Comparison of ENCODE assay signal across 13 mouse cellular contexts in the genomic region with DNA sequence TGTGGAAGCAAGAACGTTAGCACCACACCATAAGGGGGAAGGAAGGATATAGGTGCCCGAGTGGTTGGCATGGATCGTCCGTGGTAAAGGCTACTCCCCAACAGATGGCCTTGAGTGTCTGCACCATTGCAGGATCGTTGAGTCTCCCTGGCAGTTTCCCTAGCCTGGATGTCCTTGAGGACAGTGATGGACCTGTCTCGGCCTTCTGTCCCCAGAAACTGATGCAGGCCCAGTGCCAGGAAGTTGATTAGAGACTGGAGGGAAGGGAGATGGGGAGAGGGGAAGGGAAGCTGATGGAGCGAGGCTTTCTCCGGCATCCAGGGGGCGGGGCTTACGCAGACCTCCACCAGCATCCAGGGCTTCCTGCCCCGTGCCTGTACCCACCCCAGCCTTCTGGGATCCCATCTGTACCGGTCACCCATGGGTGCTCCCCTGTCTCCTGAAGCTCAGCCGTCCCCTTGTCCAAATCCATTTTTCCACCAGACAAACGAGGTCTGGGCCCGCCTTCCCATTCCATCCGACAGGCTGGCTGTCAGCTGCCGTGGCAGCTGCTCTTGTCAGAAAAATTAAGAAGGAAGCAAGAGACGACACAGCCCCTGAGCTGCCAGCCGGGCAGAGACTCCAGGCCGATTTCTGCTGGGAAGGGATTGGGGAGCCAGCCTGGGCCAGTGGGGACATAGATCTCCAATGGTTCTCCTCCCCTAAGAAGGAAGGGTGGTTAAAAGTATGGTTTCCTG. TPM values are rescaled to one million over a fixed set of nuclear protein-coding genes. Genes with fewer than 3 reads are reported as not detected.
DNase-seq lines count a peak whose midpoint lies in the region; ATAC-seq and TF ChIP-seq lines count a peak whose summit lies in the region.
"Had no signal": no experiment of that assay in that cellular context is flagged by ENCODE, and none has a peak within 500 bp of the region (broad histone marks: within the 10 kb centered on the region; RNA-seq: fewer than 3 reads in every experiment).

No protein-coding gene starts in this region.

- no peak for TF ChIP-seq CTCF in midbrain, postnatal 0 days (IDR thresholded peaks at IDR 0.05)
- no peak for TF ChIP-seq CTCF in cerebellum, adult 2 months (IDR thresholded peaks at IDR 0.05; ENCODE audit: borderline replicate concordance, insufficient read depth, low read depth, low read length)

- H3K4me2 ChIP-seq in hindbrain, embryonic 12.5 days (replicated peaks) = no peak overlapping the region
- H3K4me2 ChIP-seq in hindbrain, embryonic 14.5 days (replicated peaks) = no peak overlapping the region
- H3K4me2 ChIP-seq in midbrain, postnatal 0 days (ENCODE audit: low read depth, low read length, poor library complexity, severe bottlenecking) = no peak overlapping the region
- no peak overlapping the region for H3K4me2 ChIP-seq in midbrain, embryonic 15.5 days
- H3K4me2 ChIP-seq in kidney, embryonic 14.5 days (replicated peaks; ENCODE audit: low read depth, low read length) = no peak overlapping the region
- H3K4me2 ChIP-seq: liver, embryonic 15.5 days had no signal

- no peak for DNase-seq in hindbrain, embryonic 14.5 days (ENCODE audit: low spot score)
- peak; percentile 80 for DNase-seq in midbrain, postnatal 0 days (ENCODE audit: low spot score)
- DNase-seq in cerebellum, adult 2 months = peak; percentile 22 to 38
- peak; percentile 84 for DNase-seq in retina, postnatal 1 day
- DNase-seq in c-Kit-positive CD71-positive TER-119-positive erythroid progenitor cells, embryonic 14.5 days (ENCODE audit: low spot score) = no peak
- DNase-seq: kidney, adult 11 months; thymus, postnatal 25 days had no signal

- no peak overlapping the region for H3K4me3 ChIP-seq in hindbrain, embryonic 12.5 days
- H3K4me3 ChIP-seq in hindbrain, embryonic 14.5 days (replicated peaks; ENCODE audit: low read length) = no peak overlapping the region
- no peak overlapping the region for H3K4me3 ChIP-seq in midbrain, postnatal 0 days (ENCODE audit: low read depth, low read length)
- H3K4me3 ChIP-seq in midbrain, embryonic 15.5 days = no peak overlapping the region
- H3K4me3 ChIP-seq in cerebellum, adult 2 months (replicated peaks; ENCODE audit: insufficient read depth, low read depth, low read length) = no peak overlapping the region
- H3K4me3 ChIP-seq in kidney, embryonic 14.5 days (ENCODE audit: low read length) = no peak overlapping the region
- H3K4me3 ChIP-seq: liver, embryonic 15.5 days had no signal

- peaks cover 17% of the 10 kb centered on the region for H3K27me3 ChIP-seq in hindbrain, embryonic 12.5 days
- H3K27me3 ChIP-seq in hindbrain, embryonic 14.5 days (ENCODE audit: control insufficient read depth, insufficient read depth, low read length) = no peaks in the 10 kb centered on the region; the same call in 1 of the 2 replicates
- H3K27me3 ChIP-seq in midbrain, postnatal 0 days (ENCODE audit: insufficient read depth, low read length) = 0 out of 2 replicates have a peak, but pooled peaks cover 3% of the 10 kb centered on the region
- peaks cover 3% of the 10 kb centered on the region; the same call in 1 of the 2 replicates for H3K27me3 ChIP-seq in midbrain, embryonic 15.5 days (replicated peaks)
- H3K27me3 ChIP-seq in cerebellum, adult 2 months (ENCODE audit: control insufficient read depth, insufficient read depth, low read length) = no peaks in the 10 kb centered on the region
- H3K27me3 ChIP-seq in kidney, embryonic 14.5 days (ENCODE audit: control insufficient read depth, insufficient read depth, low read length) = no peaks in the 10 kb centered on the region
- H3K27me3 ChIP-seq: liver, embryonic 15.5 days had no signal

- H3K36me3 ChIP-seq in hindbrain, embryonic 12.5 days = no peaks in the 10 kb centered on the region
- no peaks in the 10 kb centered on the region for H3K36me3 ChIP-seq in hindbrain, embryonic 14.5 days (replicated peaks; ENCODE audit: control insufficient read depth, insufficient read depth)
- no peaks in the 10 kb centered on the region for H3K36me3 ChIP-seq in midbrain, postnatal 0 days (ENCODE audit: insufficient read depth, low read length)
- no peaks in the 10 kb centered on the region for H3K36me3 ChIP-seq in midbrain, embryonic 15.5 days (replicated peaks)
- H3K36me3 ChIP-seq in kidney, embryonic 14.5 days (ENCODE audit: control insufficient read depth, insufficient read depth, low read length) = no peaks in the 10 kb centered on the region
- H3K36me3 ChIP-seq: liver, embryonic 15.5 days had no signal

- no peak overlapping the region for H3K9ac ChIP-seq in hindbrain, embryonic 12.5 days
- H3K9ac ChIP-seq in hindbrain, embryonic 14.5 days = no peak overlapping the region
- H3K9ac ChIP-seq in midbrain, postnatal 0 days (replicated peaks; ENCODE audit: low read length, poor library complexity, severe bottlenecking) = no peak overlapping the region
- no peak overlapping the region for H3K9ac ChIP-seq in midbrain, embryonic 15.5 days
- H3K9ac ChIP-seq in kidney, embryonic 14.5 days (ENCODE audit: low read depth, low read length) = no peak overlapping the region
- H3K9ac ChIP-seq: liver, embryonic 15.5 days had no signal

- peak; percentile 42; the same call in 1 of the 2 replicates for ATAC-seq in hindbrain, embryonic 12.5 days (ENCODE audit: low FRiP score)
- ATAC-seq in hindbrain, embryonic 14.5 days (ENCODE audit: low FRiP score) = no peak
- ATAC-seq in midbrain, postnatal 0 days (ENCODE audit: low FRiP score) = peak; percentile 22; the same call in 1 of the 2 replicates
- no peak for ATAC-seq in midbrain, embryonic 15.5 days (replicated peaks)
- no peak for ATAC-seq in kidney, embryonic 14.5 days (ENCODE audit: low FRiP score, low TSS enrichment)
- ATAC-seq: Patski had no signal

- no peaks in the 10 kb centered on the region for H3K9me3 ChIP-seq in hindbrain, embryonic 12.5 days (replicated peaks)
- H3K9me3 ChIP-seq in hindbrain, embryonic 14.5 days (ENCODE audit: control insufficient read depth, low read length) = no peaks in the 10 kb centered on the region
- H3K9me3 ChIP-seq in midbrain, postnatal 0 days (ENCODE audit: low read length) = no peaks in the 10 kb centered on the region
- H3K9me3 ChIP-seq in midbrain, embryonic 15.5 days = no peaks in the 10 kb centered on the region
- no peaks in the 10 kb centered on the region for H3K9me3 ChIP-seq in kidney, embryonic 14.5 days (ENCODE audit: control insufficient read depth, low read length)
- H3K9me3 ChIP-seq: liver, embryonic 15.5 days had no signal

- no peak overlapping the region for H3K27ac ChIP-seq in hindbrain, embryonic 12.5 days
- no peak overlapping the region for H3K27ac ChIP-seq in hindbrain, embryonic 14.5 days
- no peak overlapping the region for H3K27ac ChIP-seq in midbrain, postnatal 0 days (ENCODE audit: low read depth, low read length)
- H3K27ac ChIP-seq in midbrain, embryonic 15.5 days = no peak overlapping the region
- no peak overlapping the region for H3K27ac ChIP-seq in cerebellum, adult 2 months (ENCODE audit: insufficient read depth, low read length)
- no peak overlapping the region for H3K27ac ChIP-seq in kidney, embryonic 14.5 days (ENCODE audit: low read depth, low read length)
- H3K27ac ChIP-seq: liver, embryonic 15.5 days; macrophage had no signal

- peaks cover 12% of the 10 kb centered on the region for H3K4me1 ChIP-seq in hindbrain, embryonic 12.5 days
- H3K4me1 ChIP-seq in hindbrain, embryonic 14.5 days (replicated peaks; ENCODE audit: control insufficient read depth, insufficient read depth, low read length) = peaks cover 7% of the 10 kb centered on the region; the same call in 1 of the 2 replicates
- no peaks in the 10 kb centered on the region for H3K4me1 ChIP-seq in midbrain, postnatal 0 days (ENCODE audit: insufficient read depth, low read length)
- peaks cover 15% of the 10 kb centered on the region for H3K4me1 ChIP-seq in midbrain, embryonic 15.5 days
- H3K4me1 ChIP-seq in cerebellum, adult 2 months (ENCODE audit: control insufficient read depth, insufficient read depth, low read length) = peaks cover 8% of the 10 kb centered on the region; the same call in 1 of the 2 replicates
- H3K4me1 ChIP-seq in kidney, embryonic 14.5 days (ENCODE audit: control insufficient read depth, insufficient read depth, low read length) = no peaks in the 10 kb centered on the region
- H3K4me1 ChIP-seq: liver, embryonic 15.5 days had no signal

- TF ChIP-seq POLR2A in cerebellum, adult 2 months (IDR thresholded peaks at IDR 0.05; ENCODE audit: borderline replicate concordance, insufficient read depth, low read length) = no peak

- 61% methylated on average over 20 of the region's 20 CpGs for WGBS in hindbrain, embryonic 12.5 days
- WGBS in hindbrain, embryonic 14.5 days = 47% methylated on average over 20 of the region's 20 CpGs
- 48% methylated on average over 20 of the region's 20 CpGs for WGBS in midbrain, postnatal 0 days
- whole genome bisulfite sequencing in midbrain, embryonic 15.5 days = 47% methylated on average over 20 of the region's 20 CpGs
- 13% methylated on average over 20 of the region's 20 CpGs for WGBS in cerebellum, adult 2 months
- 58% methylated on average over 20 of the region's 20 CpGs for WGBS in kidney, embryonic 14.5 days

RNA-seq across cellular contexts. Expression of gene Zc3h12a, which starts 31.1 kb away (rescaled TPM):
- polyA plus RNA-seq in hindbrain, embryonic 12.5 days (2016; fragmentation: Nextera tagmentation; extraction: Ambion mirVana) = 0.40 and 0.50 TPM in 2 replicates
- 0.09 and 0.43 TPM in 2 replicates for polyA plus RNA-seq in hindbrain, embryonic 14.5 days (2014; fragmentation: Nextera tagmentation; extraction: Ambion mirVana)
- 0.88 and 2.5 TPM in 2 replicates for total RNA-seq in midbrain, postnatal 0 days (2014; rRNA removed)
- polyA plus RNA-seq in midbrain, postnatal 0 days (2015; fragmentation: Nextera tagmentation; extraction: Ambion mirVana) = 0.12 and 0.20 TPM in 2 replicates
- 0.15 TPM in 2 replicates for polyA plus RNA-seq in midbrain, embryonic 15.5 days (2015; fragmentation: Nextera tagmentation; extraction: Ambion mirVana)
- 1.2 and 1.3 TPM in 2 replicates for polyA plus RNA-seq in cerebellum, adult 2 months (2012; rRNA removed)
- 0.60 and 0.61 TPM in 2 replicates for polyA plus RNA-seq in kidney, embryonic 14.5 days (2014; fragmentation: Nextera tagmentation; extraction: Ambion mirVana)

Comparison
In these comparisons a context has a peak if more than half of its experiments do, and no peak if none do; other contexts are left out.
1. ATAC-seq: peak in hindbrain, embryonic 12.5 days (single experiment) and midbrain, postnatal 0 days (single experiment); none in hindbrain, embryonic 14.5 days (single experiment), midbrain, embryonic 15.5 days (single experiment) and kidney, embryonic 14.5 days (single experiment).
2. DNase-seq: peak in midbrain, postnatal 0 days (single experiment), cerebellum, adult 2 months (2 of 2) and retina, postnatal 1 day (single experiment); none in hindbrain, embryonic 14.5 days (single experiment) and c-Kit-positive CD71-positive TER-119-positive erythroid progenitor cells, embryonic 14.5 days (single experiment).